Mouse (Mus musculus) spleen, postnatal 4 days (tissue): ENCODE data around the gene Col4a2.

Experiments
- DNase-seq, 2 experiments: peaks; one replicate each; pipeline ENCODE4 v3.0.0; 2022; ENCODE audit warnings: low spot score in 2 of 2

The Col4a2 gene

GRCm38 (mm10) chr8:11357921-11358436 lies 45.4 kb downstream of the Col4a2 start:
- no peak for DNase-seq

- no peak for DNase-seq
These were observed 47.2 kb downstream of the Col4a2 start for GRCm38 (mm10) chr8:11359846-11360245.

GRCm38 (mm10) chr8:11361546-11362277 lies 49.1 kb downstream of the Col4a2 start:
- DNase-seq: no peak

GRCm38 (mm10) chr8:11362278-11363214 lies 49.9 kb downstream of the Col4a2 start:
- DNase-seq: no peak

- no peak for DNase-seq
These were observed 50.9 kb downstream of the Col4a2 start for GRCm38 (mm10) chr8:11363340-11364126.

- DNase-seq: no peak
These were observed 53.6 kb downstream of the Col4a2 start for GRCm38 (mm10) chr8:11366251-11366650.

GRCm38 (mm10) chr8:11366741-11367140 lies 54.1 kb downstream of the Col4a2 start:
- no peak for DNase-seq

- DNase-seq: no peak
These were observed 55.1 kb downstream of the Col4a2 start for GRCm38 (mm10) chr8:11367670-11368069.

GRCm38 (mm10) chr8:11369526-11370203 lies 57.1 kb downstream of the Col4a2 start:
- no peak for DNase-seq

- no peak for DNase-seq
These were observed 58.7 kb downstream of the Col4a2 start for GRCm38 (mm10) chr8:11371347-11371746.

- DNase-seq: no peak
These were observed 59.5 kb downstream of the Col4a2 start for GRCm38 (mm10) chr8:11372080-11372479.

- no peak for DNase-seq
These were observed 61.2 kb downstream of the Col4a2 start for GRCm38 (mm10) chr8:11373643-11374325.

- DNase-seq: no peak
These were observed 61.9 kb downstream of the Col4a2 start for GRCm38 (mm10) chr8:11374326-11375076.

- no peak for DNase-seq
These were observed 63.3 kb downstream of the Col4a2 start for GRCm38 (mm10) chr8:11375749-11376438.

- no peak for DNase-seq
These were observed 65.0 kb downstream of the Col4a2 start for GRCm38 (mm10) chr8:11377391-11378210.

GRCm38 (mm10) chr8:11379590-11379989 lies 67.0 kb downstream of the Col4a2 start:
- no peak for DNase-seq

- no peak for DNase-seq
These were observed 68.9 kb downstream of the Col4a2 start for GRCm38 (mm10) chr8:11381544-11381943.

- DNase-seq: no peak
These were observed 69.6 kb downstream of the Col4a2 start for GRCm38 (mm10) chr8:11382059-11382810.
